11 mouse cellular contexts compared by ENCODE assay signal in the genomic region with DNA sequence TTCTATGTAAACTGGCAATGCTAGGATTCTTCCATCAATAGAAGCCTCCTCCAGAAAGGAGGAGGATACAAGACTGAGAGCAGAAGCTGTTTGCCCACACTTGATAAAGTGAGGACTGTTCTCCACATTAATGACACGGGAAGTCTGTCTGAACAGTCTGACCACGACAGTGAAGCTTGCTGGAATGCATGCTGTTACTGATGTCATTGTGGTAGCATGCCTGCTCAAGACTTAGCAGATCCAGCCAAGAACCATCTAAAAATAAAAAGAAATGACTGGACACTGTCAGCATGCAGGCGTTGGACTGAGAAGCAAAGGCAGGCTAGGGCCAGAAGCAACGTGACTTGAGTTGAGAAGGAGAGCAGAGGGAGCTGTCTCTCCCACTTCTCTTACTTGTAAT.
DNase-seq lines count a peak whose midpoint lies in the region.
"Had no signal": no experiment of that assay in that cellular context is flagged by ENCODE, and none has a peak within 500 bp of the region (broad histone marks: within the 10 kb centered on the region; RNA-seq: fewer than 3 reads in every experiment).

No protein-coding gene starts in this region.

- DNase-seq in layer of hippocampus, adult 9-11 months, result peak; percentile 9
- DNase-seq in layer of hippocampus, postnatal 25 days (ENCODE audit: extremely low spot score in 1 of 2, low spot score in 1 of 2), result no peak
- peak; percentile 69 for DNase-seq in cerebellum, postnatal 10 days
- DNase-seq in left cerebral cortex, adult 18-20 months (ENCODE audit: low spot score in 2 of 2), result peak; percentile 15 to 34
- DNase-seq in right cerebral cortex, postnatal 36 days (ENCODE audit: low spot score in 2 of 2), result peak; percentile 32 to 49
- DNase-seq in embryonic facial prominence, embryonic 10.5 days (ENCODE audit: low spot score), result no peak
- no peak for DNase-seq in thymus, postnatal 0 days (ENCODE audit: low spot score)
- DNase-seq: kidney, postnatal 25 days; liver, embryonic 13.5 days had no signal

- WGBS in embryonic facial prominence, embryonic 10.5 days, result 85% methylated on average over 4 of the region's 4 CpGs

- H3K4me3 ChIP-seq in embryonic facial prominence, embryonic 10.5 days, result no peak overlapping the region
- H3K4me3 ChIP-seq: forebrain, embryonic 10.5 days; hindbrain, embryonic 13.5 days; liver, embryonic 13.5 days had no signal

- no peaks in the 10 kb centered on the region for H3K4me1 ChIP-seq in embryonic facial prominence, embryonic 10.5 days
- H3K4me1 ChIP-seq: forebrain, embryonic 10.5 days; hindbrain, embryonic 13.5 days; liver, embryonic 13.5 days had no signal

- no peaks in the 10 kb centered on the region for H3K9me3 ChIP-seq in embryonic facial prominence, embryonic 10.5 days
- H3K9me3 ChIP-seq: forebrain, embryonic 10.5 days; hindbrain, embryonic 13.5 days; liver, embryonic 13.5 days had no signal

- no peaks in the 10 kb centered on the region for H3K27me3 ChIP-seq in embryonic facial prominence, embryonic 10.5 days (replicated peaks; ENCODE audit: low read depth, poor library complexity, severe bottlenecking)
- H3K27me3 ChIP-seq: hindbrain, embryonic 13.5 days; liver, embryonic 13.5 days had no signal

- H3K27ac ChIP-seq in embryonic facial prominence, embryonic 10.5 days (replicated peaks), result no peak overlapping the region
- H3K27ac ChIP-seq: forebrain, embryonic 10.5 days; hindbrain, embryonic 13.5 days; liver, embryonic 13.5 days had no signal

- no peaks in the 10 kb centered on the region for H3K36me3 ChIP-seq in embryonic facial prominence, embryonic 10.5 days (replicated peaks)
- H3K36me3 ChIP-seq: forebrain, embryonic 10.5 days; hindbrain, embryonic 13.5 days; liver, embryonic 13.5 days had no signal

Comparison
In these comparisons a context has a peak if more than half of its experiments do, and no peak if none do; other contexts are left out.
1. DNase-seq: peak in layer of hippocampus, adult 9-11 months (single experiment), cerebellum, postnatal 10 days (2 of 2), left cerebral cortex, adult 18-20 months (2 of 2) and right cerebral cortex, postnatal 36 days (2 of 2); none in layer of hippocampus, postnatal 25 days (0 of 2), embryonic facial prominence, embryonic 10.5 days (single experiment) and thymus, postnatal 0 days (single experiment).